Mouse (Mus musculus) liver, adult (tissue): ENCODE measurements around the gene Cntn5.

Source experiments
- GATA4 ChIP-seq: IDR thresholded peaks from 2 replicates; pipeline ENCODE4 v1.6.1; 2014; ENCODE audit warnings: mild to moderate bottlenecking, low read length; ENCODE audit not compliant: insufficient replicate concordance

Cntn5 gene

DNA sequence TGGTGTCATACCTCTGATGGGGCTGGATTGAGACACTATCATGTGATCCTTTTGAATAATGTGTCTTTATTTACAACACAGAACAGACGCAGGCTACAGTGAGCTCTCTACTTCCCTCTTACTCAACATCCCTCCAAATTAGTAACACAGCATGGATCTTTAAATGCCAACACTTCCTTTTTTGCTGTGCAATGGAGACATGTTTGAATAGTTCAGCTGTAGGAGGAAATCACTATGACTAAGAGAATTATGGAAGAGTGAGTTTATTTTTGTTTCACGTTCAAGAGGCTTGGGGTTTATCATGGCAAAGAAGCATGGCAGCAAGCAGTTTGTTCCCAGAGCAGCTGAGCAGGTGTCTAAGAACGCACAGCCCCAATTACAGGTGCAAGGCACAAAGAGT, 235.9 kb downstream of the Cntn5 start:
- TF ChIP-seq GATA4, result no peak

DNA sequence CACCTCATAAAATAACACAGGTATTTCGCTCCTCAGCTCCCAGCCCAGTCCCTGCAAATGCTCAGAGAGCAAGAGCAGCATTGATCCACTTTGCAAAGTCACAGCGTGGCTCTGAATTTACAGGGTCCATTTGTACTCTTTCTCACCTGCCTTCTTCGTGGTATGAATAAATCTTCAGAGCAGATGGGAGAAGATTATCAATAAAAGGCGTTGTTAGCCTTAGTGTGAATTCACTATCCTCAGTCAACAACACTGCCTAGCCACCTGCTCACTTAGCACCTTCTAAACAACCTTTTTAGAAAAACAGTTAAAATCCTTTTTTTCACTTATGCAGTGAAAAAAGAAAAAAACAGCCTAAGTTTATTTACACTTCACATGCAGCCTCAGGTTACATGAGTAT, 237.1 kb downstream of the Cntn5 start:
- no peak for TF ChIP-seq GATA4

DNA sequence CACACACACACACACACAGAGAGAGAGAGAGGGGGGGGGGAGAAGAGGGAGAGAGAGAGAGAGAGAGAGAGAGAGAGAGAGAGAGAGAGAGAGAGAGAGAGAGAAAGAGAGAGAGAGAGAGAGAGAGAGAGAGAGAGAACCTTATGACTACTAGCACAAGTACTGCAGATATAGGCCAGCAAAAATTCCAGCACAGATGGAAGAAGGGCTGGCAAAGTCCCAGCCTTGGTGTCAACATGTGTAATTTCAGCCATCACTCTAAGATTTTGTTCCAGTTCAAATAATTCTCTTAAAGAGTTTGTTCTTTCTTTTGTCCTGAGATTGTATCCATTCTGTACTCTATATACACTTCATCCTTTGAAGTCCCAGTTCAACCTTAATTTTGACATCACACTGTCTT, 238.8 kb downstream of the Cntn5 start:
- no peak for TF ChIP-seq GATA4

DNA sequence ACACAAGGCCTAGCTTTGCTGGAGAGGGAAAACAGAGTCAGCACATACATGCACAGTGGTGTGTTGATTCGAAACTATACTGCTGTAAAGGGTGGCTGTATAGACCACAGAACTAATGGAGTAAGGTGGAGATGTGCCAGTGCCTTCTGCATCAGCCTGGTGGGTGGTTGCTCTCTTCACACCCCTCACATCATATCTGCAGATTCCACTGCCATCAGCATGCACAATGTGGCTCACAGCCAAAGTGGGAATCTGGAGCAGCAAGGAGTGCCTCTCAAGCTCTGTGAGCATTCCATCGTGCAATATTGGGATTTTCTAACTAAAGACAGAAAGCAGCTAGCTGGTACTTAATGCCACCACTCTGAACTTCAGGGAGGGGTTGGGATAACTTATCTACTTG, 241.5 kb downstream of the Cntn5 start:
- TF ChIP-seq GATA4, result no peak

GRCm38 (mm10) chr9:10659478-10659877, 245.1 kb downstream of the Cntn5 start:
- no peak for TF ChIP-seq GATA4

- TF ChIP-seq GATA4, result no peak
Measured at GRCm38 (mm10) chr9:10658086-10658485, 246.5 kb downstream of the Cntn5 start.

GRCm38 (mm10) chr9:10657144-10657748, 247.3 kb downstream of the Cntn5 start:
- no peak for TF ChIP-seq GATA4

- no peak for TF ChIP-seq GATA4
Measured at GRCm38 (mm10) chr9:10650632-10651031, 253.9 kb downstream of the Cntn5 start.

GRCm38 (mm10) chr9:10645951-10646350, 258.6 kb downstream of the Cntn5 start:
- no peak for TF ChIP-seq GATA4

GRCm38 (mm10) chr9:10645045-10645830, 259.3 kb downstream of the Cntn5 start:
- no peak for TF ChIP-seq GATA4

GRCm38 (mm10) chr9:10618036-10618435, 286.5 kb downstream of the Cntn5 start:
- TF ChIP-seq GATA4, result no peak

- no peak for TF ChIP-seq GATA4
Measured at GRCm38 (mm10) chr9:10575346-10576241, 329.0 kb downstream of the Cntn5 start.

DNA sequence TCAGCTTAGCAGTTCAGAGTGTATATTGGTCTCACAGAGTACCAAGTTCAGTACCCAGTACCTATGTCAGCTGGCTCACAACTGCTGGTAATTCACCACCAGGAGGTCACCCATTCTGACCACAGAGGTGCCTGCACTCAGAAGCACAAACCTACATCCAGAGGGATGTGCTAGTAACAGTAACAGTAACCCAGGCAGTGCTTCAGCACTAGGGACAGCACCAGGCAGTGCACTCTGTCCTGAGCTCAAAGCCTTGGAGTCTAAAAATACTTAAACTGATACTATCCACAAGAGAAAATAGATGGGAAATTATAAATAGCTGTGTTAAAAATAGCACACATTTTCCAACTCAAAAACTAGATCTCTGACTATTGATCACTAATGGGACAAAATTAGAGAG, 334.7 kb downstream of the Cntn5 start:
- TF ChIP-seq GATA4, result no peak

GRCm38 (mm10) chr9:10532248-10532647, 372.3 kb downstream of the Cntn5 start:
- no peak for TF ChIP-seq GATA4

GRCm38 (mm10) chr9:10531087-10531486, 373.5 kb downstream of the Cntn5 start:
- TF ChIP-seq GATA4, result no peak

DNA sequence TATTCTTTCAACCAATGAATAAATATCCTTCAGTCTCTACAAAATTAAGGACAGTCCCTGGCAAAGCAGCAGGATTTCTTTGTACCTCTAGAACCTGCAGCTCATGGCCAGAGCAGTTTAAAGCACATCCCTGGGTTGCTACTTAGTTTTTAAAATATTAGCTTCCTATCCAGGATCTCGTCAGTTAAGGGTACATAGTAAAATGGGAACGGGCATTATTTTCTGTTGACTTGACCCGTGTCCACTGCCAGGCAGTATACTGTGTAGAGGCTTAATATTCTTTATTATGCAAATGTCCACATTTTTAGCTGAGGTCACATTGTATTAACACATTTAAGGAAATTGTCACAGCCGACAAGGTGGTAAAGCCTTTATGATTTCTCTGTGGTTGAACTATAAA, 375.0 kb downstream of the Cntn5 start:
- no peak for TF ChIP-seq GATA4
